Mouse (Mus musculus) ovary, adult 2 months (tissue): ENCODE measurements around the gene Il10rb. TPM values are rescaled to one million over a fixed set of nuclear protein-coding genes. Genes with fewer than 3 reads are reported as not detected.

Experiments
- polyA plus RNA-seq: library from polyadenylated mRNA; depleted of rRNA; stranded (reverse); fragments of >200 nt; gene quantifications from 2 replicates; pipeline ENCODE4 v1.2.3, GENCODE M21; 2012; rRNA removed

The Il10rb gene
- polyA plus RNA-seq: 29.5 and 31.5 TPM in 2 replicates

DNA sequence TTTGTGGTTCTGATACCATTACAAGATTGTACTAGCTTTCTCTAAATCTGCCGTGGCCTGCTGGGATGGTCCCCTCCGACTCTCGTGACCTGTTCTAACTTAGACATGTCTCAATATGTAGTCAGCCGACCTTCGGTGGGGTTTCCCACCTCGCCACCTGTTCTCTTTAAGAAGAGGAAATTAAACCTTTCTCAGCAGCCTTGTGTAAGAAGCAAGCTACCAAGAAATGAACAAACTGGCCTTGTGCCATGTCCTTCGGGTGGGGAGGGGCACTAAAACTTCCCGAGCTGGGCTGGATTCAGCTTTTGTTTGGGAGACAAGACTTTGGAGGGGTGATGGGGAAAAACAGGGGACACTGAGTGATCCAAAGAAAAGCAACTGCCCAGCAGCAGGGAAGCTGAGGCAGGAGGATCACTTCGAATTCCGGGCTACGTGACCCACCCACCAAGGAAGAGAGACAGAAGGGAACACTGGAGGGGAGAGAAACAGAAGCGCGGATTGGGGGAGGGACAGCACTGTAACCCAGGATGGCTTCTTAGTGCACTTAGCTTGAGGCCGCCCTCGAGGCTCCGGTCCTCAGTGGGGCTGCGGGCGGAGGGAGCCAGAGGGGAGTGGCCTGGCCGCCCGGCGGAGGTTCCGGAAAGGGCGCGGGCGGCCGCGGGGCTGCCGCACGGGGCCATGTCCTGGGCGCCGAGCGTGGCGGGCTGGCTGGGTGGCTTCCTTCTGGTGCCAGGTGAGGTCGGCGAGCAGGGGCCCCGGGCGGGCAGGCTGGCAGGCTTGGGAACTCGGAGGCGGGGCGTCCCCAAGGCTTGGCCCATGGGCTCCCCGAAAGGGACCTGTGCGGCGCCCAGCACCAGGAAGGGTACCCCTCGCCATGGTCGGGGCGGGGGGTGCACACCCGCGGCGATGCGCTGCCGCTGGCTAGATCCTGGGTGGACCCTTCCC is at the start of gene Il10rb:
Il10rb (plus strand) TSS at position 525 of the 945 bp plus-strand sequence.

DNA sequence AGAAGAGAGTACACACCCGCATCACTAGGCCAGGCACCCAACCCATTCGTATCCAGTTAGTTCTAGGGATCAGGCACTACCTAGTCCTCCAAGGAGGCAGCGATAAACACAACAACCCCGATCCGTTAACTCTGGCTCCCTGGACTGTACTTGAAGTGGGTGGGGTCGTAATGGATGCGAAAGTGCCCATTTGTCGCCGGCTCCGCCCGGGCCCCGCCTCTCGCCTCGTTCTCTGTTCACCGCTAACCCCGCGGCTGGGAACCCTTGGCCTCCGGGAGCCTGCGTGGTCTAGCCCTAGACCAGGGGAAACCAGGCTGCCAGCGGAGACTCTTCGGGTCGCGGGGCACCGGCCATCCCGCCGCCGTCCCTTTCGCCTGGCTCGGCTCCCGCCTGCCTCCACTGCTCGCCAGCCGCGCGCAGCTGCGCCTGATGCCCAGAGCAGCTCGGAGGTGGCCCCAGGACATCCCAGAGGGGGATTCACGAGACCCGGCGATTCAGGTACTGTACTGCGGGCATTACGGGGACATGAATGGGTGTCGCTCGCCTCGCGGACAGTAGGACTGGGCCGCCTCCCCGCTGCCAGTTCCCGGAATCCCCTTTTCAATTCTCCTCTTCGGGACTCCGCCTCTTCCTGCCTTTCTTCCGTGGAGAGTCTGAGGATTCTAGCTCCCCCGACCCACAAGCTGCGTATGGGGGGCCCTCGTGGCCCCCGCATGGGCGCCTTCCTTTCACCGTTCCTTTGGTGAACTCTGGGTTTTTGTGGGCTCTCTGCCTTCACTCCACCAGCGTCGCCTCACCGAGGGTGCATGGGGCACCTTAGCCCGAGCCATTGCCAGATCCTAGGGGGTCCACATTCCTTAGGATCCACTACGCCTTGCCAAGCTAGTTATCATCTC is 33.1 kb upstream of the Il10rb start, which contains the start of gene Ifnar2:
Ifnar2 (plus strand) TSS at position 207 of the 896 bp plus-strand sequence.

GRCm38 (mm10) chr16:91391421-91391820 is 14.5 kb upstream of the Il10rb start, which contains the start of gene Gm21970:
Gm21970 (plus strand) TSS chr16:91391721.

Other genes starting within 250 kb of the Il10rb start
- gene Olig2, start 180.7 kb upstream of the Il10rb start, polyA plus RNA-seq: not detected in 2 replicates
- 0.57 and 0.62 TPM in 2 replicates for gene Olig1, start 136.4 kb upstream of the Il10rb start, polyA plus RNA-seq
- gene Ifnar2, start 33.4 kb upstream of the Il10rb start, polyA plus RNA-seq: 56.2 and 95.5 TPM in 2 replicates
- gene Gm21970, start 14.4 kb upstream of the Il10rb start, polyA plus RNA-seq: not detected in 2 replicates
- gene Ifnar1, start 79.1 kb downstream of the Il10rb start, polyA plus RNA-seq: 23.3 and 28.8 TPM in 2 replicates
- 43.9 and 54.5 TPM in 2 replicates for gene Ifngr2, start 140.9 kb downstream of the Il10rb start, polyA plus RNA-seq
- gene Tmem50b, start 191.6 kb downstream of the Il10rb start, polyA plus RNA-seq: 28.4 and 31.9 TPM in 2 replicates
- gene Dnajc28, start 212.9 kb downstream of the Il10rb start, polyA plus RNA-seq: 0.98 and 1.2 TPM in 2 replicates
- gene Gart, start 240.8 kb downstream of the Il10rb start, polyA plus RNA-seq: 35.5 and 39.4 TPM in 2 replicates
- 159 and 204 TPM in 2 replicates for gene Son, start 241.3 kb downstream of the Il10rb start, polyA plus RNA-seq